Mouse (Mus musculus) thymus, adult 2 months (tissue): Measurements from ENCODE around the gene Serpind1.

Source experiments
- CTCF ChIP-seq: fragments of 200-500 bp; IDR thresholded peaks from 2 replicates; pipeline ENCODE4 v1.5.1; 2012; ENCODE audit warnings: mild to moderate bottlenecking, control low read depth, low read length, moderate library complexity, borderline replicate concordance; ENCODE audit not compliant: control insufficient read depth, poor library complexity, insufficient read depth; ENCODE audit errors: extremely low read depth
- POLR2A ChIP-seq: fragments of 200-500 bp; IDR thresholded peaks from 2 replicates; pipeline ENCODE4 v1.6.1; 2012; ENCODE audit warnings: mild to moderate bottlenecking, low read length, control low read depth, moderate library complexity; ENCODE audit not compliant: control insufficient read depth, poor library complexity, insufficient read depth; ENCODE audit errors: extremely low read depth

GRCm38 (mm10) chr16:17346766-17347165 is 15.6 kb downstream of the Serpind1 start:
- no peak for TF ChIP-seq POLR2A
- TF ChIP-seq CTCF: no peak
